Mouse (Mus musculus) ES-Bruce4 (cell line): ENCODE data around the gene Pea15a.

Experiments
- CTCF ChIP-seq: IDR thresholded peaks from one replicate; pipeline ENCODE4 v1.8.1; 2011; ENCODE audit warnings: low read depth, low read length
- EP300 ChIP-seq: IDR thresholded peaks from 2 replicates; pipeline ENCODE4 v1.6.1; 2011; ENCODE audit warnings: low read depth, low read length; ENCODE audit not compliant: insufficient read depth
- POLR2A ChIP-seq: IDR thresholded peaks from one replicate; pipeline ENCODE4 v1.8.1; 2011; ENCODE audit warnings: low read length; ENCODE audit not compliant: insufficient read depth

GRCm38 (mm10) chr1:172197146-172197545, 9.5 kb downstream of the Pea15a start:
- TF ChIP-seq CTCF (no peak), EP300 (no peak), POLR2A (no peak)
